Mouse (Mus musculus) liver, embryonic 11.5 days (tissue): ENCODE measurements around the gene Wipf2. TPM values are rescaled to one million over a fixed set of nuclear protein-coding genes. Genes with fewer than 3 reads are reported as not detected.
A peak's percentile ranks its signal among the peaks of the same experiment; 100 is the strongest.

Experiments
- ATAC-seq: fragments of 200-750 bp; cut with Nextera tagmentation; replicated peaks from 2 replicates; pipeline ENCODE4 v1.8.0; 2017; ENCODE audit warnings: moderate number of reproducible peaks, mild to moderate bottlenecking, moderate TSS enrichment, moderate library complexity; ENCODE audit not compliant: low FRiP score
- DNase-seq: peaks from one replicate; pipeline ENCODE4 v3.0.0-alpha.2; 2017; ENCODE audit warnings: low spot score
- H3K27ac ChIP-seq: fragments of 300-500 bp; sonication (generic); 2 replicates; pipeline ENCODE4 v1.5.1; 2014; ENCODE audit warnings: mild to moderate bottlenecking, low read depth, low read length, control low read depth
- H3K27me3 ChIP-seq: fragments of 300-500 bp; sonication (generic); replicated peaks from 2 replicates; pipeline ENCODE4 v1.6.1; 2014; ENCODE audit warnings: low read length, mixed read lengths; ENCODE audit not compliant: control insufficient read depth, insufficient read depth
- H3K36me3 ChIP-seq: fragments of 300-500 bp; sonication (generic); 2 replicates; pipeline ENCODE4 v1.6.1; 2014; ENCODE audit warnings: mild to moderate bottlenecking, low read length, moderate library complexity, mixed read lengths; ENCODE audit not compliant: control insufficient read depth, insufficient read depth
- H3K4me1 ChIP-seq: fragments of 300-500 bp; sonication (generic); replicated peaks from 2 replicates; pipeline ENCODE4 v1.6.1; 2014; ENCODE audit warnings: low read length, mixed read lengths; ENCODE audit not compliant: control insufficient read depth, insufficient read depth
- H3K4me2 ChIP-seq: fragments of 300-500 bp; sonication (generic); 2 replicates; pipeline ENCODE4 v1.6.1; 2014; ENCODE audit warnings: mild to moderate bottlenecking, control low read depth, moderate library complexity
- H3K4me3 ChIP-seq: fragments of 300-500 bp; sonication (generic); 2 replicates; pipeline ENCODE4 v1.5.1; 2014; ENCODE audit warnings: low read depth, low read length, control low read depth
- H3K9ac ChIP-seq: fragments of 300-500 bp; sonication (generic); 2 replicates; pipeline ENCODE4 v1.6.1; 2014; ENCODE audit warnings: low read depth, low read length, control low read depth
- H3K9me3 ChIP-seq: fragments of 300-500 bp; sonication (generic); 2 replicates; pipeline ENCODE4 v1.6.1; 2016; ENCODE audit warnings: low read length, inconsistent platforms, mixed read lengths; ENCODE audit not compliant: control insufficient read depth
- WGBS: fragments of 180-500 bp; shearing (Covaris S2); extraction: QIAGEN DNeasy Blood & Tissue Kit; methylation state at CpG from one replicate; pipeline ENCODE4 v1.1.7; 2014; 5-methylcytosine and 5-hydroxymethylcytosine counted together
- polyA plus RNA-seq: library from polyadenylated mRNA; unstranded; fragments of >200 nt; fragmentation: Nextera tagmentation; extraction: Ambion mirVana; gene quantifications from 2 replicates; pipeline ENCODE4 v1.2.1, GENCODE M21; 2014

Wipf2 gene
- polyA plus RNA-seq, 1 experiment from 2014 or later, result 4.7 TPM

DNA sequence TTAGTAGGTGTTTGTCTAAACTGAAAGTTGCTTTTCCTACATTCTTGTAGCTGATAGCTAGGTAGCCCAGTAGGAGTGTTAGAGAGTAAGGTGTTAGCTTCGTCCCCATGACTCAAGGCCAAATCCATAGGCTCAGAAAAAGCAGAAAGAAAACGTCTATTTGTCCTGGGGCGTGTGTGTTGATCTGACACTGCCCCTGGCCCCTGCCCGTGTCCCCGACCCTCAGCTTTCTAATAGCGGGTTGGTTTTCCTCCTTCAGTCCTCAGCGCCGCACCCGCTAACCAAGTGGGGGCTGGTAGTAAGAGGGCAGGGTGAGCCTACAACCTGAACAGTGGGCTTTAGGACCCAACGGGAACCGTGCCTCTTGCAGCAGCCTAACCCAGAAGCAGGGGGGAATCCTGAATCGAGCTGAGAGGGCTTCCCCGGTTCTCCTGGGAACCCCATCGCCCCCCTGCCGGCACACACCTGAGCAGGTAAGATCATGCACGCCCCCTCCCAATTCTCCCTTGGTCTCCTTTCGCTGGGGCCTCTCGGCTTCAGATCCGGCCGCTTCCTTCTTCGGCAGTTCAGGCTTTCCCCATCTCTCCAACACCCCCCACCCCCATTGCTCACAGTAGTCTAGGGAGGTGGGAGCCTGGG, 64.1 kb downstream of the Wipf2 start, which contains the start of gene Rara:
Gene Rara, plus strand, starts transcription at position 381 of the 639 bp plus-strand sequence.
- Histone ChIP-seq H3K4me3 (peak within 1 kb of the TSS; percentile 53), H3K36me3 (peaks cover 2% of the 10 kb centered on the region; the same call in 1 of the 2 replicates), H3K4me1 (peaks cover 69% of the 10 kb centered on the region), H3K9me3 (no peaks in the 10 kb centered on the region), H3K27ac (no peak within 1 kb of the TSS), H3K9ac (peak within 1 kb of the TSS; percentile 47), H3K4me2 (peak within 1 kb of the TSS; percentile 72), H3K27me3 (peaks cover 10% of the 10 kb centered on the region)
- DNase-seq, result no peak
- WGBS, result 12% methylated on average over 21 of the region's 21 CpGs
- no peak for ATAC-seq

GRCm38 (mm10) chr11:98928186-98928893, 64.9 kb downstream of the Wipf2 start:
- Histone ChIP-seq H3K9me3 (no peaks in the 10 kb centered on the region), H3K4me1 (peaks cover 77% of the 10 kb centered on the region), H3K4me2 (peak overlapping the region; percentile 72), H3K27me3 (peaks cover 18% of the 10 kb centered on the region), H3K4me3 (peak overlapping the region; percentile 53), H3K9ac (peak overlapping the region; percentile 47), H3K36me3 (no peaks in the 10 kb centered on the region; the same call in 1 of the 2 replicates), H3K27ac (no peak overlapping the region)
- ATAC-seq, result no peak
- 19% methylated on average over 12 of the region's 12 CpGs for WGBS
- no peak for DNase-seq

- no peak overlapping the region for H3K4me3 ChIP-seq
- 21% methylated on average over 9 of the region's 9 CpGs for WGBS
- H3K4me2 ChIP-seq, result peak overlapping the region; percentile 72
- no peak overlapping the region for H3K27ac ChIP-seq
- H3K9me3 ChIP-seq, result no peaks in the 10 kb centered on the region
- peaks cover 22% of the 10 kb centered on the region for H3K27me3 ChIP-seq
- H3K36me3 ChIP-seq, result no peaks in the 10 kb centered on the region
- H3K4me1 ChIP-seq, result peaks cover 70% of the 10 kb centered on the region
- H3K9ac ChIP-seq, result no peak overlapping the region
- ATAC-seq (no peak), DNase-seq (no peak)
Measured at GRCm38 (mm10) chr11:98929503-98929902, 66.1 kb downstream of the Wipf2 start.

DNA sequence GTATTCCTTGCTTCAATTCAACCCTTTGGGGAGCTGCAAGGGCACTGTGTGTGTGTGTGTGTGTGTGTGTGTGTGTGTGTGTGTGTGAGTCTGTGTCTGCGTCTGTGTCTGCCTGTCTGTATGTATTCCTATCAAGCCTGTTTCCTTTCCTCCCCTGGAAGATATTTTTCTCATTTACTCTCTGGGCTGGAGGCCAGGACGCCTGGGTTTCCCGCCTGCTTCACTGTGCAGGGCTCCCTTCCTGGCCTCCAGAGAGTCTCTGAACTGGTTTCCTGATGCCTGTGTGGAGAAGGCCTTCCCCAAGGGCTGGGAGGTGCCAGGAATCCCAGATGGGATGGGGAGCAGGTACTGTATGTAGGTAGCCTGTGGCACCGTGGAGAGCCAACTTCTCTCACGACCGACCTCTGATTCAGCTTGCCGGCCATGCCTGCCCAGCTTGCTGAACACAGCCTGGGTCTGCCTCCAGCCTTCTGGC, 66.7 kb downstream of the Wipf2 start:
- Histone ChIP-seq H3K27ac (peak overlapping the region; percentile 32; the same call in 1 of the 2 replicates), H3K9ac (no peak overlapping the region), H3K4me3 (no peak overlapping the region), H3K4me1 (peaks cover 67% of the 10 kb centered on the region), H3K9me3 (no peaks in the 10 kb centered on the region), H3K36me3 (0 out of 2 replicates have a peak, but pooled peaks cover 2% of the 10 kb centered on the region), H3K4me2 (peak overlapping the region; percentile 0; the same call in 1 of the 2 replicates), H3K27me3 (peaks cover 27% of the 10 kb centered on the region)
- ATAC-seq (no peak), DNase-seq (no peak)
- WGBS, result 53% methylated on average over 7 of the region's 7 CpGs

GRCm38 (mm10) chr11:98930773-98931512, 67.5 kb downstream of the Wipf2 start:
- H3K9me3 ChIP-seq, result no peaks in the 10 kb centered on the region
- no peak for ATAC-seq
- WGBS, result 32% methylated on average over 10 of the region's 10 CpGs
- peaks cover 32% of the 10 kb centered on the region for H3K27me3 ChIP-seq
- no peak for DNase-seq
- H3K9ac ChIP-seq, result no peak overlapping the region; the same call in 1 of the 2 replicates
- peak overlapping the region; percentile 25; the same call in 1 of the 2 replicates for H3K4me2 ChIP-seq
- 0 out of 2 replicates have a peak, but pooled peaks cover 2% of the 10 kb centered on the region for H3K36me3 ChIP-seq
- peaks cover 61% of the 10 kb centered on the region for H3K4me1 ChIP-seq
- peak overlapping the region; percentile 70 for H3K27ac ChIP-seq
- no peak overlapping the region for H3K4me3 ChIP-seq

DNA sequence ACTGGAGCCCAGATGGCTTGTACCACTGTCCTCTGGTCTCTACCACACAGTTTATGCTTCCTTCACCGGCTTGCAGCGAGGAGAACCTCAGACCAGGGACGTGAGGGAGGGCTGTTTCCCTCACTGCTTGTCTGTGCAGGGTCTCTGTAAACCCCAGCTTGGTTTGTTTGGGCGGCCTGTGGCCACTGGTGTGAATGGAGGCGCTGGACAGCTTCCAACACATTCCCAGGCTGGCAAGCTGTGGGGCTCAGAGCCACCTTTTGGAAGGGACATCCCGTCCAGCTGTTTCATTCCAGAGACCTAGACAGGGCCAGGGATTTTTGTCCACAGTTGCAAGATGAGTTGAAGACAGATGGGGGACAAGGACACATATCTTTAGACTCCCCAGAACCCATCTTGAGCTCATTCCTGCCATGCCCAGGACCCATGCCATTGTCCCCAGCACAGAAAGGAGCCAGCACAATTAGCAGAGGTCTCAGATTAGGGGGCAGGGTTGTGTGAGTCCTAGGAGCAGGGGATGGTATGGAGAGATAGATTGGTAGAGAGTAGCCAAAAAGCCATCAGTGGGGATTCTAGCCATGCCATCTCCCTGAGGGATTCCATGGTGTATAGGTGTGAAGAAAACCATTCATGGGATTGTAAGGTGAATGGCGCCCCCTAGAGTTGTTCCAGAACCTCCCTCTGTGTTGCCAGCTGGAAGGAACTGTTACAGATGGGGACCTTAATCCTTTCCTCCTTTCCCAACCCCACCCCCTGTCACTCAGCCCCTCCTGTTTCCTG, 68.3 kb downstream of the Wipf2 start:
- no peak for DNase-seq
- 29% methylated on average over 7 of the region's 7 CpGs for WGBS
- 0 out of 2 replicates have a peak overlapping the region, but pooled peaks have one; percentile 25 for H3K4me2 ChIP-seq
- peaks cover 63% of the 10 kb centered on the region for H3K4me1 ChIP-seq
- H3K27ac ChIP-seq, result peak overlapping the region; percentile 70
- peaks cover 40% of the 10 kb centered on the region for H3K27me3 ChIP-seq
- H3K9me3 ChIP-seq, result no peaks in the 10 kb centered on the region
- no peak for ATAC-seq
- H3K9ac ChIP-seq, result no peak overlapping the region
- H3K36me3 ChIP-seq, result 0 out of 2 replicates have a peak, but pooled peaks cover 2% of the 10 kb centered on the region
- no peak overlapping the region for H3K4me3 ChIP-seq

GRCm38 (mm10) chr11:98932293-98933091, 69.1 kb downstream of the Wipf2 start:
- ATAC-seq (no peak), DNase-seq (no peak)

More at GRCm38 (mm10) chr11:98932293-98933091, 69.1 kb downstream of the Wipf2 start:
- no peak overlapping the region for H3K4me2 ChIP-seq
- no peak overlapping the region for H3K4me3 ChIP-seq
- H3K27me3 ChIP-seq, result peaks cover 40% of the 10 kb centered on the region
- H3K4me1 ChIP-seq, result peaks cover 60% of the 10 kb centered on the region
- H3K9me3 ChIP-seq, result no peaks in the 10 kb centered on the region
- H3K36me3 ChIP-seq, result 0 out of 2 replicates have a peak, but pooled peaks cover 2% of the 10 kb centered on the region
- 0 out of 2 replicates have a peak overlapping the region, but pooled peaks have one; percentile 15 for H3K27ac ChIP-seq
- 32% methylated on average over 19 of the region's 19 CpGs for WGBS
- H3K9ac ChIP-seq, result no peak overlapping the region
